Mouse (Mus musculus): ENCODE results near the gene Srrm3. TPM values are rescaled to one million over a fixed set of nuclear protein-coding genes. Genes with fewer than 3 reads are reported as not detected.

Gene Srrm3
- polyA plus RNA-seq, 1 experiment from 2014 or later = 1.1 TPM

- Histone ChIP-seq H3K4me3 (replicated peaks) (no peak overlapping the region), H3K27me3 (no peaks in the 10 kb centered on the region; the same call in 1 of the 2 replicates), H3K4me2 (replicated peaks) (peak overlapping the region; percentile 29), H3K4me1 (peaks cover 26% of the 10 kb centered on the region), H3K9me3 (replicated peaks) (no peaks in the 10 kb centered on the region), H3K36me3 (no peaks in the 10 kb centered on the region), H3K27ac (replicated peaks) (peak overlapping the region; percentile 88), H3K9ac (no peak overlapping the region)
- 39% methylated on average over 9 of the region's 9 CpGs for WGBS
- peak; percentile 40; the same call in 1 of the 2 replicates for ATAC-seq (ENCODE audit: insufficient number of reproducible peaks, low FRiP score, low TSS enrichment, low read depth)
These were observed 86.1 kb downstream of the Srrm3 start for GRCm38 (mm10) chr5:135892589-135893351.

GRCm38 (mm10) chr5:135894958-135895357, 88.3 kb downstream of the Srrm3 start:
- no peak for ATAC-seq (ENCODE audit: insufficient number of reproducible peaks, low FRiP score, low TSS enrichment, low read depth)
- Histone ChIP-seq H3K4me2 (replicated peaks) (no peak overlapping the region), H3K36me3 (no peaks in the 10 kb centered on the region), H3K4me1 (peaks cover 15% of the 10 kb centered on the region), H3K27ac (replicated peaks) (no peak overlapping the region), H3K9me3 (replicated peaks) (no peaks in the 10 kb centered on the region), H3K9ac (no peak overlapping the region), H3K27me3 (no peaks in the 10 kb centered on the region; the same call in 1 of the 2 replicates), H3K4me3 (replicated peaks) (no peak overlapping the region)
- WGBS = 74% methylated on average over 6 of the region's 6 CpGs

- ATAC-seq (ENCODE audit: insufficient number of reproducible peaks, low FRiP score, low TSS enrichment, low read depth) = no peak
- Histone ChIP-seq H3K4me3 (replicated peaks) (no peak overlapping the region), H3K27me3 (no peaks in the 10 kb centered on the region), H3K4me2 (replicated peaks) (no peak overlapping the region), H3K4me1 (peaks cover 2% of the 10 kb centered on the region; the same call in 1 of the 2 replicates), H3K9me3 (replicated peaks) (no peaks in the 10 kb centered on the region), H3K27ac (replicated peaks) (no peak overlapping the region), H3K36me3 (no peaks in the 10 kb centered on the region), H3K9ac (no peak overlapping the region)
- WGBS = 14% methylated on average over 3 of the region's 3 CpGs
These were observed 91.3 kb downstream of the Srrm3 start for GRCm38 (mm10) chr5:135898028-135898427.

- no peaks in the 10 kb centered on the region for H3K27me3 ChIP-seq
- WGBS = 77% methylated on average over 4 of the region's 4 CpGs
- no peaks in the 10 kb centered on the region for H3K36me3 ChIP-seq
- no peak for ATAC-seq (ENCODE audit: insufficient number of reproducible peaks, low FRiP score, low TSS enrichment, low read depth)
- no peak overlapping the region for H3K9ac ChIP-seq
- no peaks in the 10 kb centered on the region for H3K9me3 ChIP-seq (replicated peaks)
- H3K27ac ChIP-seq (replicated peaks) = no peak overlapping the region
- no peak overlapping the region for H3K4me3 ChIP-seq (replicated peaks)
- no peak overlapping the region for H3K4me2 ChIP-seq (replicated peaks)
- H3K4me1 ChIP-seq = peaks cover 10% of the 10 kb centered on the region; the same call in 1 of the 2 replicates
These were observed 92.3 kb downstream of the Srrm3 start for GRCm38 (mm10) chr5:135898995-135899394.

- no peak for ATAC-seq (ENCODE audit: insufficient number of reproducible peaks, low FRiP score, low TSS enrichment, low read depth)
- WGBS = 39% methylated on average over 4 of the region's 4 CpGs
- H3K9ac ChIP-seq = no peak overlapping the region
These were observed 93.1 kb downstream of the Srrm3 start for GRCm38 (mm10) chr5:135899833-135900232.

GRCm38 (mm10) chr5:135900701-135901100, 94.0 kb downstream of the Srrm3 start:
- Histone ChIP-seq H3K4me1 (peaks cover 18% of the 10 kb centered on the region; the same call in 1 of the 2 replicates), H3K4me3 (replicated peaks) (no peak overlapping the region), H3K27ac (replicated peaks) (no peak overlapping the region), H3K27me3 (no peaks in the 10 kb centered on the region), H3K9me3 (replicated peaks) (no peaks in the 10 kb centered on the region), H3K36me3 (no peaks in the 10 kb centered on the region), H3K9ac (no peak overlapping the region), H3K4me2 (replicated peaks) (no peak overlapping the region)
- ATAC-seq (ENCODE audit: insufficient number of reproducible peaks, low FRiP score, low TSS enrichment, low read depth) = no peak
- 81% methylated on average over 3 of the region's 3 CpGs for WGBS

More at GRCm38 (mm10) chr5:135899833-135900232, 93.1 kb downstream of the Srrm3 start:
- Histone ChIP-seq H3K27me3 (no peaks in the 10 kb centered on the region), H3K27ac (replicated peaks) (no peak overlapping the region), H3K4me1 (peaks cover 16% of the 10 kb centered on the region; the same call in 1 of the 2 replicates), H3K9me3 (replicated peaks) (no peaks in the 10 kb centered on the region), H3K4me2 (replicated peaks) (no peak overlapping the region), H3K36me3 (no peaks in the 10 kb centered on the region), H3K4me3 (replicated peaks) (no peak overlapping the region)

- WGBS = 63% methylated on average over 6 of the region's 6 CpGs
- Histone ChIP-seq H3K27me3 (no peaks in the 10 kb centered on the region), H3K4me2 (replicated peaks) (no peak overlapping the region), H3K36me3 (0 out of 2 replicates have a peak, but pooled peaks cover 1% of the 10 kb centered on the region), H3K4me1 (peaks cover 22% of the 10 kb centered on the region; the same call in 1 of the 2 replicates), H3K4me3 (replicated peaks) (no peak overlapping the region), H3K9me3 (replicated peaks) (no peaks in the 10 kb centered on the region), H3K9ac (no peak overlapping the region), H3K27ac (replicated peaks) (no peak overlapping the region)
- no peak for ATAC-seq (ENCODE audit: insufficient number of reproducible peaks, low FRiP score, low TSS enrichment, low read depth)
These were observed 94.8 kb downstream of the Srrm3 start for GRCm38 (mm10) chr5:135901354-135902095.

- Histone ChIP-seq H3K9me3 (replicated peaks) (no peaks in the 10 kb centered on the region), H3K27ac (replicated peaks) (peak overlapping the region; percentile 39; the same call in 1 of the 2 replicates)
These were observed 96.4 kb downstream of the Srrm3 start for GRCm38 (mm10) chr5:135903058-135903457.

GRCm38 (mm10) chr5:135903551-135904151, 97.0 kb downstream of the Srrm3 start:
- Histone ChIP-seq H3K4me1 (peaks cover 22% of the 10 kb centered on the region; the same call in 1 of the 2 replicates), H3K27ac (replicated peaks) (peak overlapping the region; percentile 71)
- WGBS = under 1% methylated on average over 30 of the region's 30 CpGs

More at GRCm38 (mm10) chr5:135903058-135903457, 96.4 kb downstream of the Srrm3 start:
- H3K4me1 ChIP-seq = peaks cover 22% of the 10 kb centered on the region; the same call in 1 of the 2 replicates
- WGBS = 30% methylated on average over 7 of the region's 7 CpGs
- no peak for ATAC-seq (ENCODE audit: insufficient number of reproducible peaks, low FRiP score, low TSS enrichment, low read depth)
- peaks cover 16% of the 10 kb centered on the region; the same call in 1 of the 2 replicates for H3K36me3 ChIP-seq
- peak overlapping the region; percentile 82 for H3K4me2 ChIP-seq (replicated peaks)
- no peak overlapping the region for H3K9ac ChIP-seq
- peak overlapping the region; percentile 47 for H3K4me3 ChIP-seq (replicated peaks)
- no peaks in the 10 kb centered on the region for H3K27me3 ChIP-seq

GRCm38 (mm10) chr5:135904259-135904658, 97.6 kb downstream of the Srrm3 start:
- H3K27me3 ChIP-seq = no peaks in the 10 kb centered on the region
- H3K27ac ChIP-seq (replicated peaks) = peak overlapping the region; percentile 71
- peaks cover 21% of the 10 kb centered on the region for H3K36me3 ChIP-seq
- 59% methylated on average over 5 of the region's 5 CpGs for WGBS
- ATAC-seq (ENCODE audit: insufficient number of reproducible peaks, low FRiP score, low TSS enrichment, low read depth) = no peak
- H3K9ac ChIP-seq = no peak overlapping the region
- H3K4me3 ChIP-seq (replicated peaks) = peak overlapping the region; percentile 47
- H3K4me1 ChIP-seq = peaks cover 22% of the 10 kb centered on the region; the same call in 1 of the 2 replicates
- peak overlapping the region; percentile 82; the same call in 1 of the 2 replicates for H3K4me2 ChIP-seq (replicated peaks)
- H3K9me3 ChIP-seq (replicated peaks) = no peaks in the 10 kb centered on the region

More at GRCm38 (mm10) chr5:135903551-135904151, 97.0 kb downstream of the Srrm3 start:
- no peaks in the 10 kb centered on the region for H3K9me3 ChIP-seq (replicated peaks)
- peak overlapping the region; percentile 82 for H3K4me2 ChIP-seq (replicated peaks)
- H3K27me3 ChIP-seq = no peaks in the 10 kb centered on the region
- H3K36me3 ChIP-seq = peaks cover 16% of the 10 kb centered on the region; the same call in 1 of the 2 replicates
- H3K9ac ChIP-seq = peak overlapping the region; percentile 13; the same call in 1 of the 2 replicates
- peak; percentile 93 for ATAC-seq (ENCODE audit: insufficient number of reproducible peaks, low FRiP score, low TSS enrichment, low read depth)
- peak overlapping the region; percentile 47 for H3K4me3 ChIP-seq (replicated peaks)

Data from embryonic facial prominence, embryonic 15.5 days (tissue).